Mouse (Mus musculus): Measurements from ENCODE around the gene Pgm2. TPM values are rescaled to one million over a fixed set of nuclear protein-coding genes. Genes with fewer than 3 reads are reported as not detected.

Pgm2 gene
- 22.4 to 37.8 TPM (median 28.8 TPM) in 3 replicates for total RNA-seq (2017)

- ATAC-seq (replicated peaks; ENCODE audit: insufficient number of reproducible peaks, low FRiP score, low TSS enrichment, poor library complexity, severe bottlenecking), result peak; percentile 97
These were observed at the start of gene Pgm2 for GRCm38 (mm10) chr5:64092748-64093292. Pgm2 (plus strand) TSS chr5:64092950.

DNA sequence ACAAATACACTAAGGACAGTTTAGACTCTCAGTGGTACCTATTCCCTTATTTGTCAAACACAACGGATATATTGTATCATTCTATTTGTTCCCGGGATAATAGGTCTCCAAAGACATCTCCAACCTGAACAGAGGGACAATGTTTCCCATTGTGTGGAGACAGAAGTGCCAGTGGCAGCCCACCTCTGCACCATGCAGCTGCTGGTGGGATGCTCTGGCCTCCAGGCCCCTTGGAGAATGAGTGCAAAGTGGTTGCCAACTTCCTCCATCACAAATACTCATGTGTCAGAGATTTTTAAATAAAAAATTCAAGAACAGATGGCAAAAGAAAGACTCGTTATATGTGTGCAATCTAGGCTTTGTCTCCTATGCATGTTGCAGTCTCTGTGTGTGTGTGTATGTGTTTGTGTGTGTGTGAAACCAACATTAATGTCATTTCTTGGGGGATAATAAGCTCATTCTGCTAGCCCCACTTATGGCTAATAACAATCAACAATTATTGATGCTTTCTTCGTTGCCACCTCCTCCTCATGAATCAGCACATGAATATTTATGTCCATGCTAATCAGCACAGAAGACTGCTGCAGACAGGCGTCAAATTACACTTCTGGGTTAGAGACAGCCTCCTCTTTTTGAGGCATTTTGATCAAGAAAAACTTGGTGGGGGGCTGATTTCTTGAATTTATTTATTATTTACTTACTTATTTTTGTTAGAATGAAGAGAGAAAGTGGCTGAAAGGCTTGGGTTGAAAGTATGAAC is 48.9 kb upstream of the Pgm2 start:
- ATAC-seq (replicated peaks; ENCODE audit: insufficient number of reproducible peaks, low FRiP score, low TSS enrichment, poor library complexity, severe bottlenecking), result no peak

GRCm38 (mm10) chr5:64044790-64045189 is 48.0 kb upstream of the Pgm2 start:
- peak; percentile 51 for ATAC-seq (replicated peaks; ENCODE audit: insufficient number of reproducible peaks, low FRiP score, low TSS enrichment, poor library complexity, severe bottlenecking)

- ATAC-seq (replicated peaks; ENCODE audit: insufficient number of reproducible peaks, low FRiP score, low TSS enrichment, poor library complexity, severe bottlenecking), result no peak
These were observed 47.2 kb upstream of the Pgm2 start for GRCm38 (mm10) chr5:64045502-64045901.

DNA sequence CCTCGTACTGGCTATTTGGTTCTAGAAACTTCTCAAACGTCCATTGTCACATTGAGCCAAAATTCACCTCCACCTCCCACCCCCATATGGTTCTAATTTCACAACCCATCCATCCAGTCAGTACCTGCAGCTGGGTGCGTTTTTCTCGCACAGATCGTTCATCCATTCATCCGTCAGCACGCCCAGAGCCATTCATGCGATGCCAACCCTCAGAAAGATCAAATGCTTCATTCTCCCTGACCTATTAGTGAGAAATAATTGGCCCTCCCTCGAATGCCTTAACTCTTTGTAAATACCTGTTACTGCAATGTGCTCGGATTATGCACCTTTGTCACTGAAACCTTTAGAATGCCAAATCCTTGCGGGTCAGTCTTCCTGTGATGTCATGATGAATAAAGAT is 45.8 kb upstream of the Pgm2 start:
- ATAC-seq (replicated peaks; ENCODE audit: insufficient number of reproducible peaks, low FRiP score, low TSS enrichment, poor library complexity, severe bottlenecking), result no peak

DNA sequence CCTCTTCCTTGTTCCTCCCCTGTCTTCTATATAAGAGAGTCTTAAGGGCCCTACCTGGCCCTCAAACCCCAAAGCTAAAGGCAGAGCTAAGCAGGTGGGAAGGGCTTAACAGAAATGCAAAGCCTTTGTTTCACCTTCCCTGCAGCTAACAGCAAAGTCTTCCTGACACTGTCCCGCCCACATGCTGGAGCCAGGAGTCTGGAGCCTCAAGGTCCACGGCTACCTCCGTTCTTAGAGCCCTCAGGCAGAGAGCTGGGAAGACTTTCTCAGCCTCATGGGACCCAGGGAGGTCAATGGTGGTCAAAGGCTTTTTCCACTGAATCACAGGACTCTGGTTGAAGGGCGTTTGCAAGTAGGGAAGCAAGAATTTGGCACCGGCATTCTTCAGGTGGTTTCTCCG is 44.8 kb upstream of the Pgm2 start:
- no peak for ATAC-seq (replicated peaks; ENCODE audit: insufficient number of reproducible peaks, low FRiP score, low TSS enrichment, poor library complexity, severe bottlenecking)

DNA sequence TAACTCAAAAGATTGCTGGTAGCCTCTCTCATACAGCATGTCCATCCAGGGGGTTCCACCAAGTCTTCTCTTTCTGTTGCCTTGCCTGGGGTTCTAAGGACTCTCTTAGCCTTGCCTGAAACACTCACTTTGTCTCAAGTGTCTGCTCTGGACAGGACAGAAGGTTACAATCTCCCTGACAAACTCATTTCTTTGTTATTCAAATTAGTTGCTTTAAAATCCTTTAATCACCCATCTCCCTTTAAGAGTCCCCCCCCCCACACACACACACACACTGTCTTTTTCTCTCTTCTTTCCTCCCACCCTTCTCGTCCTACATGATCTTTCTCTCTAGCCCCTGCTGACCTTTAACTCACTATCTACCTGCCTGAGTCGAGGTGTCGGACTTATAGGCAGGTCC is 44.1 kb upstream of the Pgm2 start:
- ATAC-seq (replicated peaks; ENCODE audit: insufficient number of reproducible peaks, low FRiP score, low TSS enrichment, poor library complexity, severe bottlenecking), result no peak

- ATAC-seq (replicated peaks; ENCODE audit: insufficient number of reproducible peaks, low FRiP score, low TSS enrichment, poor library complexity, severe bottlenecking), result no peak
These were observed 43.5 kb upstream of the Pgm2 start for GRCm38 (mm10) chr5:64049256-64049655.

DNA sequence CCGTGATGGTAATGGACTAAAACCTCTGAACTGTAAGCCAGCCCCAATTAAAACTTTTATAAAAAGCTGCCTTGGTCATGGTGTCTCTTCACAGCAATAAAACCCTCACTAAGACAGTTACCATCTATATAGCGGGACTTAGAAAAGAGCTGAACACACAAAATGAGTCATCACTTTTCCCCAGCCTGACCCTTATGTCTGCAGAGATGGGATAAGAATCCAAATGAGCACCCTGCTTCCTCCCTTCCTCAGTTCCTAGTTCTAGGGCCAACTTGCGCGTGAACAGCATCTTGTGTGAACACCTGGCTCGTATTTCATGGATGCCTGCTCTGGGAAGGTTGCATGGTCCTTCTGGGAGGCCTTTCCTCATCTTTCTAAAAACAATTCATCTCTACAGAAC is 39.7 kb upstream of the Pgm2 start:
- ATAC-seq (replicated peaks; ENCODE audit: insufficient number of reproducible peaks, low FRiP score, low TSS enrichment, poor library complexity, severe bottlenecking), result no peak

DNA sequence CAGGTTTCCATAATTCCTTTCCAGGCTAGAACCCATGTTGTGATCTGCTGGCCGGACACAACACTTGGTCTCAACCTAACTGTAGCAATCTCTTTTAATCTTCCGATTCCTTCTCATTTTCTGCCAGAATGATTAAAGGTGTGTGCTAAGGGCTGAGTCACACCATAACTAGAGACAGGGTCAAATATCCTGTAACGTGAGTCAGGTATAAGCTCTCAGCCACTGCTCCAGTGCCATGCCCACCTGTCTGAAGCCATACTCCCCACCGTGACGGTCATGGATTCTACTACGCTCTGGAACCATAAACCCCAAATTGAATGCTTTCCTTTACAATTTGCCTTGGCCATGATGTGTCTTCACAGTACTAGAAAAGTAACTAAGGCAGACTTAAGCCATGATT is 36.5 kb upstream of the Pgm2 start:
- ATAC-seq (replicated peaks; ENCODE audit: insufficient number of reproducible peaks, low FRiP score, low TSS enrichment, poor library complexity, severe bottlenecking), result no peak

GRCm38 (mm10) chr5:64060881-64061280 is 31.9 kb upstream of the Pgm2 start:
- ATAC-seq (replicated peaks; ENCODE audit: insufficient number of reproducible peaks, low FRiP score, low TSS enrichment, poor library complexity, severe bottlenecking), result no peak

- ATAC-seq (replicated peaks; ENCODE audit: insufficient number of reproducible peaks, low FRiP score, low TSS enrichment, poor library complexity, severe bottlenecking), result no peak
These were observed 31.1 kb upstream of the Pgm2 start for GRCm38 (mm10) chr5:64061643-64062042.

- no peak for ATAC-seq (replicated peaks; ENCODE audit: insufficient number of reproducible peaks, low FRiP score, low TSS enrichment, poor library complexity, severe bottlenecking)
These were observed 29.7 kb upstream of the Pgm2 start for GRCm38 (mm10) chr5:64062882-64063621.

- no peak for ATAC-seq (replicated peaks; ENCODE audit: insufficient number of reproducible peaks, low FRiP score, low TSS enrichment, poor library complexity, severe bottlenecking)
These were observed 29.0 kb upstream of the Pgm2 start for GRCm38 (mm10) chr5:64063622-64064355.

DNA sequence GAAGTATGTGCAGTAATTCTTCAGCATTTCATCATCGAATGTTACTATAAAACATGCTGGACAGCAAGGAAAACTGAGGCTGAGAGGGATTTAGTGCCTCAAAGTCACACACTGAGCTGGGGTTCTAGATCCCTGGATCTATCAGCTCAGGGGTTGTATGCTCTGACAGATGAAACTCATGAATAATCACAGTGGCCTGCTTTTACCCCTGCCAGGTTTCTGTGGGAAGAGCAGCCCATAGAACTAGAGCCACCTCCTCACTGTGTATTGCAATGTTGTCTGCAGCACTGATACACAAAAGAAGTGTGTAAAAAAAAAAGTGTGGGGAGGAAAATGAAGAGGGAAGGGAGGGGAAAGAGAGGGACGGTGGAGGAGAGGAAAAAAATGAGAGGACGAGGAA is 28.3 kb upstream of the Pgm2 start:
- ATAC-seq (replicated peaks; ENCODE audit: insufficient number of reproducible peaks, low FRiP score, low TSS enrichment, poor library complexity, severe bottlenecking), result no peak

DNA sequence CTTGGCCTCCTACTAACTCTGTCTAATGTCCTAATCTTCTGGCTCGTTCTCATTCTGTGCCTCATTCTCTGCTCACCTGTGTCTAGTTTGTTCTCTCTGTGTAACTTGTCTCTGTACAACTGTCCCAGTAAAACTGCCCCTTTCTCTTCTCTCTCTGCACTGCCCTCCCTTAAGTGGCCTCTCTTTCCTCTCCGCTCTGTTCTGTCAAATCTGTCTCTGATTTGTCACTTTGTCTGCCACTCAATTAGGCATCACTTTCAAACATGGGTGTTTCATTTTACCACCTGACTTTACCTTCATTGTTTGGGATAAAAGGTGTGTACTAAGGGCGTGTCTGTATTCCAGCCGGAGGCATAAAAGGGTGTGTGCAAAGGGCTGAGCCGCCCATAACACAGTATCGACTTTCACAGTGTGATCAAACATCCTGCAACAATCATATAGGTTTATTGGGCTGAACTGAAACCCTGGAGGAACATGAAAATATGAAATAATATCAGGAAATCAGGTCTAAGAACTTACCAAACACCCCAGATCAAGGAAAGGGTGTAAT is 27.2 kb upstream of the Pgm2 start:
- no peak for ATAC-seq (replicated peaks; ENCODE audit: insufficient number of reproducible peaks, low FRiP score, low TSS enrichment, poor library complexity, severe bottlenecking)

DNA sequence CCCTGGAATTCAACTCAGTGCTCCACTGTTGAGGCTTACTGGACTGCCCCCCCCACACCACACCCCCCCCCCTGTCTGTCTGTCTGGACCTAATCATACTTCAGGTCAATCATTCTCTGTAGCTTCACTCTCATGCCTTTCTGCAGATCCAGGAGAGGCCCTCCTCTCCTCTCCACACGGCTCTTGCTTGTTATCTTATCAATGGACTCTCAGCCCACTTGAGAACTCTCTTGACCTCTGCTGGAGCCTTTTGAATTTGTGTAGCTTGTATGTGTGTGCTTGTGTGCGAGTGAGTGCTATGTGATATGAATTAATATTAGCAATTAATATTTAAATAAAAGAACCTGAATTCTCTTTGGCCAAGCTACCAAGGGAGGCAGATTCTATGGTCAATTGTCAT is 26.6 kb upstream of the Pgm2 start:
- no peak for ATAC-seq (replicated peaks; ENCODE audit: insufficient number of reproducible peaks, low FRiP score, low TSS enrichment, poor library complexity, severe bottlenecking)

- no peak for ATAC-seq (replicated peaks; ENCODE audit: insufficient number of reproducible peaks, low FRiP score, low TSS enrichment, poor library complexity, severe bottlenecking)
These were observed 25.2 kb upstream of the Pgm2 start for GRCm38 (mm10) chr5:64067576-64067975.

DNA sequence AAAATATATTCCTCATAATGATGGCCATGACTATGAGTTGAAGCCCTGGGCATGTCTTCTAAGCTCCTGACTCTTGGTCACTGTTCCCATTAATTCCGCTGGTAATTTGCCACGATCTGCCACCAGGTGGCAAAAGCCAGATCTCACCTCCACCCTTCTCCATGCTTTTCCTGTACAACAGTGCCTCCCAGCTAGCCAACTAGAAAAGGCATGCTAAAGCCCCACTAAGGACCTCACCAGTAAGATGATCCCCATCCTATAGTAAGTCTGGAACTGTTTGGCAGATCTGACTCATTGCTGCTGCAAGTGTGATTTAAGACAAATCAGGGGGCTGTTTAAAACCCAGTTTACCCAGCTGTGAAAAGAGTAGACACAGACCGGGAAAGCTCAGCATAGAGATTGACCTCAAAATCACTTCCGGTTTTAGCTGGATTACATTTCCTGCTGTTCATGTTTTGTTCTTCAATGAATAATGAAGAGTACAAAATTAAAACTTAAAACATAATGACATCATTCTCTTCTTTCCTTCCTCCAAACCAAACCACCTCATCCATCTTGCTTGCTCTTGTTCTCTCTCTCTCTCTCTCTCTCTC is 22.6 kb upstream of the Pgm2 start:
- ATAC-seq (replicated peaks; ENCODE audit: insufficient number of reproducible peaks, low FRiP score, low TSS enrichment, poor library complexity, severe bottlenecking), result peak; percentile 91

Measured in monocyte, adult 5-6 weeks (primary cell).